Mouse (Mus musculus): ENCODE measurements around the gene 0610009B22Rik.
"Not testable (repeated sequence)": the region's sequence is repeated elsewhere in the genome, so short reads cannot be mapped to it uniquely, and the experiment has no call there.

Gene 0610009B22Rik

GRCm38 (mm10) chr11:51688330-51689328 lies at the start of gene 0610009B22Rik:
0610009B22Rik (minus strand) TSS chr11:51688874.
- peak; percentile 100 for DNase-seq

- not testable (repeated sequence) for DNase-seq
Observed at GRCm38 (mm10) chr11:51734218-51734617, 45.5 kb upstream of the 0610009B22Rik start.

GRCm38 (mm10) chr11:51732883-51733282 lies 44.2 kb upstream of the 0610009B22Rik start:
- DNase-seq = no peak

GRCm38 (mm10) chr11:51721066-51721465 lies 32.4 kb upstream of the 0610009B22Rik start:
- DNase-seq = no peak

- no peak for DNase-seq
Observed at GRCm38 (mm10) chr11:51707080-51707479, 18.4 kb upstream of the 0610009B22Rik start.

- no peak for DNase-seq
Observed at GRCm38 (mm10) chr11:51706451-51706850, 17.8 kb upstream of the 0610009B22Rik start.

GRCm38 (mm10) chr11:51703379-51703998 lies 14.8 kb upstream of the 0610009B22Rik start:
- no peak for DNase-seq

GRCm38 (mm10) chr11:51702831-51703230 lies 14.2 kb upstream of the 0610009B22Rik start:
- DNase-seq = no peak

- DNase-seq = no peak
Observed at GRCm38 (mm10) chr11:51694984-51695383, 6.3 kb upstream of the 0610009B22Rik start.

- not testable (repeated sequence) for DNase-seq
Observed at GRCm38 (mm10) chr11:51690597-51690996, 1.9 kb upstream of the 0610009B22Rik start.

- DNase-seq = no peak
Observed at GRCm38 (mm10) chr11:51689343-51689742, 669 bp upstream of the 0610009B22Rik start.

GRCm38 (mm10) chr11:51681976-51682374 lies 6.7 kb downstream of the 0610009B22Rik start:
- DNase-seq = no peak

- DNase-seq = peak; percentile 82
Observed at GRCm38 (mm10) chr11:51681324-51681975, 7.2 kb downstream of the 0610009B22Rik start.

- no peak for DNase-seq
Observed at GRCm38 (mm10) chr11:51679466-51679865, 9.2 kb downstream of the 0610009B22Rik start.

GRCm38 (mm10) chr11:51677737-51678418 lies 10.8 kb downstream of the 0610009B22Rik start:
- no peak for DNase-seq

GRCm38 (mm10) chr11:51675386-51675785 lies 13.3 kb downstream of the 0610009B22Rik start:
- DNase-seq = no peak

GRCm38 (mm10) chr11:51673291-51673690 lies 15.4 kb downstream of the 0610009B22Rik start:
- DNase-seq = no peak

GRCm38 (mm10) chr11:51671376-51671775 lies 17.3 kb downstream of the 0610009B22Rik start:
- DNase-seq = no peak

GRCm38 (mm10) chr11:51670846-51671245 lies 17.8 kb downstream of the 0610009B22Rik start:
- no peak for DNase-seq

GRCm38 (mm10) chr11:51664747-51665146 lies 23.9 kb downstream of the 0610009B22Rik start:
- not testable (repeated sequence) for DNase-seq

- no peak for DNase-seq
Observed at GRCm38 (mm10) chr11:51662632-51663031, 26.0 kb downstream of the 0610009B22Rik start.

GRCm38 (mm10) chr11:51661867-51662365 lies 26.8 kb downstream of the 0610009B22Rik start:
- no peak for DNase-seq
